Mouse (Mus musculus) embryonic facial prominence, embryonic 12.5 days (tissue): Measurements from ENCODE around the gene Gtf3c5. TPM values are rescaled to one million over a fixed set of nuclear protein-coding genes. Genes with fewer than 3 reads are reported as not detected.

Source experiments
- ATAC-seq: fragments of 200-750 bp; cut with Nextera tagmentation; 2 replicates; pipeline ENCODE4 v1.8.0; 2017; ENCODE audit not compliant: insufficient number of reproducible peaks, insufficient read depth, low FRiP score, low TSS enrichment
- H3K27ac ChIP-seq: fragments of 300-500 bp; sonication (generic); 2 replicates; pipeline ENCODE4 v1.5.1; 2016; ENCODE audit warnings: mild to moderate bottlenecking
- H3K27me3 ChIP-seq: fragments of 300-500 bp; sonication (generic); 2 replicates; pipeline ENCODE4 v1.6.1; 2016; ENCODE audit warnings: mild to moderate bottlenecking, moderate library complexity
- H3K36me3 ChIP-seq: fragments of 300-500 bp; sonication (generic); 2 replicates; pipeline ENCODE4 v1.6.1; 2016; ENCODE audit warnings: mild to moderate bottlenecking
- H3K4me1 ChIP-seq: fragments of 300-500 bp; sonication (generic); 2 replicates; pipeline ENCODE4 v1.6.1; 2016
- H3K4me2 ChIP-seq: fragments of 300-500 bp; sonication (generic); replicated peaks from 2 replicates; pipeline ENCODE4 v1.6.1; 2016; ENCODE audit warnings: mild to moderate bottlenecking, moderate library complexity
- H3K4me3 ChIP-seq: fragments of 300-500 bp; sonication (generic); 2 replicates; pipeline ENCODE4 v1.5.1; 2016; ENCODE audit warnings: mild to moderate bottlenecking
- H3K9ac ChIP-seq: fragments of 300-500 bp; sonication (generic); 2 replicates; pipeline ENCODE4 v1.6.1; 2016; ENCODE audit warnings: mild to moderate bottlenecking, moderate library complexity
- H3K9me3 ChIP-seq: fragments of 300-500 bp; sonication (generic); 2 replicates; pipeline ENCODE4 v1.6.1; 2016; ENCODE audit warnings: mild to moderate bottlenecking, moderate library complexity
- WGBS: fragments of 180-500 bp; shearing (Covaris S2); methylation state at CpG from one replicate; pipeline ENCODE4 v1.1.7; 2016; 5-methylcytosine and 5-hydroxymethylcytosine counted together
- polyA plus RNA-seq: library from polyadenylated mRNA; unstranded; fragments of >200 nt; fragmentation: Nextera tagmentation; extraction: Ambion mirVana; gene quantifications from 2 replicates; pipeline ENCODE4 v1.2.1, GENCODE M21; 2016

Gene Gtf3c5
- polyA plus RNA-seq, 1 experiment from 2014 or later: 53.6 TPM

DNA sequence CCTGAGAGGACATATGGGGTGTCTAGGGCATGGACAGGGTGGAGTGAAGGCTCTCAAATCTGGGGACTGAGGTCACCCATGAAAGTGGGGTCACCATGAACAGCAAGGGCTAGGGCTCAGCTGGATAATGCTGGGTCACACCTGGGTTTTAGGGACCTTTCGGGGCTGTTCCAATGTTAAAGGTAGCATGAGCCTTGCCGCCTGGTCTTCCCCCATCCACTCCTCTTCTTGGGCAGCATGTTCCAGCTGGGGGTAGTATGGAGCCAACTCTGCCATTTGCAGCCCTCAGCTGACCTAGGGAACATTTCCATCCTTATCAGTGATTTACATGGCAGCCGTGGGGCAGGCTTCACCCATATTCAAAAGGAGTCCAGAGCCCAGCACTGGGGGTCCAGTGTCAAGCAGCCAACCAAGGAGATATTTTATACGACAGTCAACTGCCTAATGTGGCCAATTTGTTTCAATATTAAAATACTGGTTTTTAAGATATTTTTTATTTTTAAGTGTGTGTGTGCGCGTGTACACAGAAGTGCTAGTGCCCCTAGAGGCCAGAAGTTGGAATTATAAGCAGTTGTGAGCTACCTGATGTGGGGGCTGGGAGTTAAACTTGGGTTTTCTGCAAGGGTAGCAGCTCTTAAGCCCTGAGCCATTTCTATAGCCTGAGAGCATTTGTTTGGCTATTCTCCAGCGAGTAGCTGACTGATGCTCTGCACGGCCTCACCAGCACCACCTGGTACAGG lies 23.2 kb upstream of the Gtf3c5 start:
- WGBS: 66% methylated on average over 8 of the region's 8 CpGs
- Histone ChIP-seq H3K9me3 (no peaks in the 10 kb centered on the region), H3K9ac (no peak overlapping the region), H3K27me3 (no peaks in the 10 kb centered on the region), H3K4me3 (no peak overlapping the region), H3K4me2 (no peak overlapping the region), H3K27ac (no peak overlapping the region), H3K36me3 (no peaks in the 10 kb centered on the region), H3K4me1 (peaks cover 2% of the 10 kb centered on the region; the same call in 1 of the 2 replicates)
- ATAC-seq: no peak

DNA sequence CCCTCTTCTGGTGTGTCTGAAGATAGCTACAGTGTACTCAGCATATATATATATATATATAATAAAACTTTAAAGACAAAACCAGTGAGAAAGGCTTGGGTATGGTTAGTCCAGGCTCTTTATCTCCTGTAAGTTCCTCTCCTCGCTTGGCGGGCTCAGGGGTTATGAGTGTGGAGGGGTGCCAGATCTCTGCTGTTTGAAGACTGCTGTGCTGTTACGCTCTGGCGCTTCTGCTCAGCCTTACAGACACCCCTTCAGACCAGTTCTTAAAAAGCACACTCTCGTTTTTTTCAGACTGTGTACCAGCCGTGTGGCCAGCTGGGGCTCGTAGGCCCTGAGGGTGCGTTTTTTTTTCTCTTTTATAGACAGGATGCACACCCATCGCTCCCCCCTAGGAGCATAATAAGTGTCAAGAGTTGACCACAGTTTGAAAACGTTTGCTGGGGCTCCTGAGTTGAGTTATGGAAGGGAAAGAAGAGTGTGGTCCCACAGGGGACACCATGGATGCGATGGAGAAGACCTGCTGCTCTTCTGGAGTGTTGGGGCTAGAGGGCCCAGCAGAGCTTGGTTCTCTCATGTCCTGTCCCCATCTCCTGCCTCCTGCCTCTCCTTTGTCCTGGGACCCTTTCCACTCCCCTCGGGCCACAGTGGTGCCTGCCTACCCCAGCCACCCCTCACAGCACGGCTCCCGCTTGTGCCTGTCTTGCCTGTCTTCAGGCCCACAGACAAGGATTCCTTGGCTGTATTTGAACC lies 22.4 kb upstream of the Gtf3c5 start:
- 69% methylated on average over 14 of the region's 14 CpGs for WGBS
- no peaks in the 10 kb centered on the region for H3K27me3 ChIP-seq
- H3K4me3 ChIP-seq: no peak overlapping the region
- no peaks in the 10 kb centered on the region for H3K9me3 ChIP-seq
- H3K27ac ChIP-seq: no peak overlapping the region
- H3K36me3 ChIP-seq: no peaks in the 10 kb centered on the region
- no peak overlapping the region for H3K4me2 ChIP-seq
- no peak for ATAC-seq
- no peak overlapping the region for H3K9ac ChIP-seq
- peaks cover 1% of the 10 kb centered on the region; the same call in 1 of the 2 replicates for H3K4me1 ChIP-seq

DNA sequence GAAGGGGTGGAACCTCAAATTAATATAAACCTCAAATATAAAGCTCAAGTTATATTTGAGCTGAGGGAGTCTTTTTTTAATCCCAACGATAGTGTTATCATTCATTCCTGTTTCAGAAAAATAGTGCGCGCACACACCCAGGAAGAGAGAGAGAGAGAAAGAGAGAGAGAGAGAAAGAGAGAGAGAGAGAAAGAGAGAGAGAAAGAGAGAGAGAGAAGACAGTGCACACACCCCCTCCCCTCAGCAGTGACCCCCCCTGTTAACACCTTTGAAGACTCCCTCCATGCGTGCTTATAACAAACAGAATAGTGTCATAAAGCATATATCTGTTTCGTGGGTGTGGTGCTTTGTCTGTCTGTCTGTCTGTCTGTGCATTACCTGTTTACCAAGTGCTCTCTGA lies 20.0 kb upstream of the Gtf3c5 start:
- Histone ChIP-seq H3K4me2 (no peak overlapping the region), H3K4me3 (no peak overlapping the region), H3K9ac (no peak overlapping the region), H3K36me3 (no peaks in the 10 kb centered on the region), H3K4me1 (peaks cover under 1% of the 10 kb centered on the region; the same call in 1 of the 2 replicates), H3K9me3 (no peaks in the 10 kb centered on the region), H3K27me3 (no peaks in the 10 kb centered on the region), H3K27ac (no peak overlapping the region)
- ATAC-seq: no peak
- WGBS: 83% methylated on average over 5 of the region's 5 CpGs

DNA sequence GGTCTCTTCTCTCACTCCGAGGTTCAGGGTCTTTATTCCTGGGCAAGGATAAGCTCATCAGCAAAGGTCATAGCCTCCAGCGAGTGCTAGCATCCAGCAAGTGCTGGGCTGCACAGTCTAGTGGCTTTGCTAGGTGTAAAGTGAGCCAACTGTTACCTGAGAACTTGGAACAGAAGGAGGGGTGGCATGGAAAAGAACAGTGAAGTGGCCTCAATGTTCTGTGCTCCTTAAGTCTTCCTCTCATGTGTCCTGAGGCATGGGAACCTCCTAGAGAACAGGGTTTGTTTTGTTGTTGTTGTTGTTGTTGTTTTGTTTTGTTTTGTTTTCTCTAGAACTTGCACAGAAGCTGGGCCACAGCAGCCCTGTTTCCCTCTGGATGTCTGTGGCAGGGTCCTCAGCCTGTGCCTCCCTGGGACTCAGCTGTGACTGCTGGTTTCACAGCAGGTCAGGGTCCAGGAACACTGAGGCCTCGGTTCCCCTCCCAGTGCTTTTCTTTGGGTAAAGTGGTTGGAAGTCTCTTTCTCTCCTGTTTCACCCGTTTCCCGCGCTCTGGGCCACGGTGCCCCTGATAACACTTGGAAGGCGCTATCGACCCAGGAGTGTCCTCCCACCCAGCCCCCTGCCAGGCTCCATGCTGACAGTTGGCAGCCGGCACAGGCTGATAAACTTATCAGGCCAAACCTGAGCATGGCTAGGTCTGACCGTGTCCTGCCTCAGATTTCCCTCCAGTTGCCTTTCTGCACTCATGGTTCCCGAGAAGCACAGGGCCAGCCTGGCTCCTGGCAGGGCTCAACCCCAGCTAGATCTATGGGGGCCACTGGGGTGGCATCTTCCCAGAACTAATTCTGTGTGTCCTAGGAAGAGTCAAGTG lies 18.4 kb upstream of the Gtf3c5 start:
- Histone ChIP-seq H3K27ac (no peak overlapping the region), H3K4me1 (peaks cover 4% of the 10 kb centered on the region; the same call in 1 of the 2 replicates), H3K27me3 (no peaks in the 10 kb centered on the region), H3K4me3 (no peak overlapping the region), H3K36me3 (no peaks in the 10 kb centered on the region), H3K9me3 (no peaks in the 10 kb centered on the region), H3K9ac (no peak overlapping the region), H3K4me2 (no peak overlapping the region)
- ATAC-seq: no peak
- 61% methylated on average over 12 of the region's 12 CpGs for WGBS

DNA sequence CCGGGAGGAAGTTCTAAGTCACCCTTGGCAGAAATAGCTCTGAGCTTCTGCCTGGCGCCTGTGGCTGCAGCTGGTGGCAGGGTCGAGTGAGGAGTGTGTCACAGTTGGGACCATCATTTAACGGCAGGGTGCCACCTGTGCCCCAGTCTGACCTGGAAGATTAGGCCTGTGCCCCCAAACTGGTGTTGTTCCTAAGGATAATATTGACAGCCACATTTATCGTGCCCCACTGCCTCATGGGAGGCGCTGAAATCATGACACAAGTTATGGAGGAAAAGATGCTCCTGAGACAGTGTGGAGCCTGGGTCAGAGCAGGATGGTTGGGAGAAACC lies 16.0 kb upstream of the Gtf3c5 start:
- Histone ChIP-seq H3K27ac (no peak overlapping the region), H3K36me3 (no peaks in the 10 kb centered on the region), H3K9ac (no peak overlapping the region), H3K27me3 (no peaks in the 10 kb centered on the region), H3K4me1 (peaks cover 4% of the 10 kb centered on the region; the same call in 1 of the 2 replicates), H3K4me2 (no peak overlapping the region), H3K9me3 (no peaks in the 10 kb centered on the region), H3K4me3 (no peak overlapping the region)
- no peak for ATAC-seq
- WGBS: 80% methylated on average over 6 of the region's 6 CpGs

DNA sequence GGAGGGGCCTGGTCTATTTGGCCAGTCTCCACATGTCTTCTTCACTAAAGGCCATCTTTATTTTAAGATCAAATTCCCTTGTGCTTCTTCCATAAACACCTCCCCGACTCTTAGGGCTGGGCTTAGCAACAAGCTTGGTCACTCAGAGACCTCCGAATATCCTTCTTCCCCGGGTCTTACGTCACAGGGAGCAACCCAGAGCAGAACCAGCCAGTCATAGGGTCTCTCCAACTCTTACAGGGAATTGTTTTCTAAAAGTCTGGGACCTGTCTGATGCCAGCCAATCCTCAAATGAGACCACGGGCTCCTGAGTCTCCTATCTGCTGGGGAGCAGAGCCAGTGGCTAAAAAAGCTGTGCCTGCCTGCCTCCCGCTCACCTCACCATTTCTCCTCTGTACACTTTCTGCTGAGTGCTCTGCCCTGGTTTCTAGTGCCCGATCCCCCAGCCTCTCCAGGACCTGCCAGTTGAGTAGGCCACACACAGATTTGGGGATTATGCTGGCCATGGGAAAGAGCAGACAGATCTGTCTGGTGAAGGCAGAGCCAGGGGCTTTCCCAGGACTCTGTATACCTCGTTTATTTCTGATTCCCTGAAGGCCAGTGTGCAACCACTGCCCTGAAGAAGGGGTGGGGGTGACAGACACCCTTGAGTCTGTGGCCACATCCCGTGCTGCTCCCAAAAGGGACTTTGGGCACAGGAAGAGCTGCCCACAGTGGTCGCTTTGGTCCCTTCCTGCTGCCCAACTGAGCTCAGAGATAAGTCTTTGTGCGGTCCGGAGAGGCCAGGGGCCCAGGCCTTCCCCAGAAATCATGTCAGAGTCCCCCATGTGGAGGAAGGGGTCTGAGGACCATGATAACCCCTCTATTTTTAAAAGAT lies 15.4 kb upstream of the Gtf3c5 start:
- 58% methylated on average over 12 of the region's 12 CpGs for WGBS

DNA sequence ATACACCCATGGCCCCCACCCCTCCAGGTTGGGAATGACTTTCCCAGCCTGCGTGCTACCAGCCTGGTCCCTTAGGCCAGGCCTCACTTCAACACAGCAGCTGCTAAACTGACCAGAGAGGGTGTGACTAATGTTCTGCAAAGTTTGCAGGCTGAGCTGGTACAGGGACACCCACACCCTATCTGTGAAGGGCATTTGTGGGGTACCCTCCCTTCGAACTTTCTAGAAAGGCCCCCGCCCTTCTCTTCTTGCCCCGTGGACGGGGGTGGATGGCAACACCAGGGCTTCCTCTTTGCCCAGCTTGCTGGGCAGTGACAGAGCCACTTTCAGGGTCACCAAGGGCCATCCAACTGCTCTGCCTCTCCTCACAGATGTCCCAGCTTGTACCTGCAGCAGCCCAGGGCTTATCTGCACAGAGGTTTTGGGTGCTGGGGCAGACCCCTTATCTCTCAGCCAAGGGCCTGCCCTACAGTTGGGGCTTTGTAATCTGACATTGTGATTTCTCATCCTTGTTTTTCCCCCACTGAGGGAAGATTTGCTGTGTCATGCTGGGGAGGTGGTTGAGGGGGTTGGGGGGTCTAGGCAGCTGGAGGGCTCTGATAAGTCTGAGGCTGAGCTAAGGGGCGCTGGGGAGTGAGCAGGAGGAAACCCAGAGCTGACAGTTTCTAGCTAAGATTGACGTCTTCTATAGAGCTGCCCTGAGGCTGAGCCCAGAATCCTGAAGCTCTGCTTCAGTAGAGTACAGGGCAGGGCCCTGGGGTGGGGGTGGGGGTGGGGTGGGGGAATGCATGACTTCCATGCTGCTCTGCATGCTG lies 14.4 kb upstream of the Gtf3c5 start:
- 65% methylated on average over 7 of the region's 7 CpGs for WGBS
- Histone ChIP-seq H3K27me3 (0 out of 2 replicates have a peak, but pooled peaks cover 2% of the 10 kb centered on the region), H3K36me3 (no peaks in the 10 kb centered on the region), H3K27ac (no peak overlapping the region), H3K9me3 (no peaks in the 10 kb centered on the region), H3K9ac (no peak overlapping the region), H3K4me1 (peaks cover 4% of the 10 kb centered on the region; the same call in 1 of the 2 replicates), H3K4me3 (no peak overlapping the region), H3K4me2 (no peak overlapping the region)
- ATAC-seq: 0 out of 2 replicates have a peak, but pooled peaks have one; percentile 37

More for the DNA sequence above, 15.4 kb upstream of the Gtf3c5 start:
- Histone ChIP-seq H3K4me3 (no peak overlapping the region), H3K4me1 (peaks cover 4% of the 10 kb centered on the region; the same call in 1 of the 2 replicates), H3K9me3 (no peaks in the 10 kb centered on the region), H3K27me3 (no peaks in the 10 kb centered on the region), H3K36me3 (no peaks in the 10 kb centered on the region), H3K27ac (no peak overlapping the region), H3K4me2 (no peak overlapping the region), H3K9ac (no peak overlapping the region)
- ATAC-seq: no peak

DNA sequence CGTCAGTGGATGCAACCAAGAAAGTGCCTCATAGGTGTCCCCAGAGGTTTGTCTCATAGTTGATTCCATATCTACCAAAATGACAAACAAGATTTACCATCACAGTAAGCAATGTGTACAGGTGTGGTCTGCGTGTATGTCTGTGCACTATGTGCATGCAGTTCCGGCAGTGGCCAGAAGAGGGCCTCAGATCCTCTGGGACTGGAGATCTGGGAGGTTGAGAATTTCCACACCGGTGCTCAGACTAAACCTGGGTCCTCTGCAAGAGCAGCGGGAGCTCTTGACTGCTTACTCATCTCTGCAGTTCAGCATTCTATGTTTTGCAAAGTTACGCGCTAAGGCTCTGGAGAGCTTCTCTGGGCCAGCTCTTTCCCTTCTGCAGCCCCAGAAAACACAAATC lies 13.4 kb upstream of the Gtf3c5 start:
- ATAC-seq: no peak
- no peaks in the 10 kb centered on the region for H3K9me3 ChIP-seq
- WGBS: 93% methylated on average over 7 of the region's 7 CpGs
- no peak overlapping the region for H3K27ac ChIP-seq
- no peak overlapping the region for H3K4me2 ChIP-seq
- H3K27me3 ChIP-seq: 0 out of 2 replicates have a peak, but pooled peaks cover 2% of the 10 kb centered on the region
- H3K4me3 ChIP-seq: no peak overlapping the region
- no peaks in the 10 kb centered on the region for H3K36me3 ChIP-seq
- H3K9ac ChIP-seq: no peak overlapping the region
- peaks cover 4% of the 10 kb centered on the region; the same call in 1 of the 2 replicates for H3K4me1 ChIP-seq

DNA sequence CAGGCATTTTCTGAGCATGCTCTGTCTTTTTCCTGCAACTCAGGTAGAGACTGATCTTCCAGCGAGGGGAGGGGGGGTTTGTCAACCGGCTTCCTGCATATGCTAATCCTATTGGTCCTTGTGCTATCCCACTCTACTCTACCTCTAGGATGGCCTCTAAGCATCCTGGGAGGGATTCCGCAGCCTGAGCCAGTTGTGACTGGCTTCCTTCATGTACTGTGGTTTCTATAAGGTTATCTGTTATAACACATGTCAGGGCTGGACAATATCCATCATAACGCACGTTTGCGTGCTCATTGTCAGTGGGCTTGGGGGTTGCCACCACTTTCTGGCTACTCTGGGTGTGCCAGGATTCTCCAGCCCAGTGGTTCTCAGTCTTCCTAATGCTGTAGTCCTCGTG lies 12.5 kb upstream of the Gtf3c5 start:
- H3K4me1 ChIP-seq: peaks cover 4% of the 10 kb centered on the region; the same call in 1 of the 2 replicates
- H3K27me3 ChIP-seq: 0 out of 2 replicates have a peak, but pooled peaks cover 2% of the 10 kb centered on the region
- H3K4me2 ChIP-seq: no peak overlapping the region
- no peaks in the 10 kb centered on the region for H3K36me3 ChIP-seq
- H3K4me3 ChIP-seq: no peak overlapping the region
- 82% methylated on average over 7 of the region's 7 CpGs for WGBS
- H3K9me3 ChIP-seq: no peaks in the 10 kb centered on the region
- ATAC-seq: no peak
- no peak overlapping the region for H3K9ac ChIP-seq
- no peak overlapping the region for H3K27ac ChIP-seq

DNA sequence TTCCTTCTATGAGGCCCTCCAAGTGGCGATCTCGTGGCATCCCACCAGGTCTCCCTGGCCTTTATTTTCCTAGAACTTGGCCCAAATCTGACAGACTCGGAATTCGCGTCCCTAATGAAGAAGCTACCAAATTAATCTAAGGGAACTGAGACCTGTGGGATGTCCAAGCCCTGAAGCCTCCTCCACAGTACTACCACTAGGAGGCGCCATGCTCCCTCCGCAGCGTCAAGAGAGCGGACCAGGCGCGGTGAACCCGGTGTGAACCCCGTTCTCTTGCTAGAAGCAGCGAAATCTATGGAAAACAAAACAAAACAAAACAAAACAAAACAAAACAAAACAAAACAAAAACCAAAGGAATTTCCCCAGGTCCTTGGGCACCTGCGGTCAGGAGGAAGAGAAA lies 9.3 kb upstream of the Gtf3c5 start:
- ATAC-seq: no peak
- no peaks in the 10 kb centered on the region for H3K36me3 ChIP-seq
- no peak overlapping the region for H3K4me3 ChIP-seq
- no peaks in the 10 kb centered on the region for H3K4me1 ChIP-seq
- 0 out of 2 replicates have a peak, but pooled peaks cover 2% of the 10 kb centered on the region for H3K27me3 ChIP-seq
- no peak overlapping the region for H3K9ac ChIP-seq
- H3K27ac ChIP-seq: no peak overlapping the region
- H3K9me3 ChIP-seq: no peaks in the 10 kb centered on the region
- 7% methylated on average over 15 of the region's 15 CpGs for WGBS
- no peak overlapping the region for H3K4me2 ChIP-seq
